Mouse (Mus musculus): ENCODE results near the gene Frs2.
"Not testable (repeated sequence)": the region's sequence is repeated elsewhere in the genome, so short reads cannot be mapped to it uniquely, and the experiment has no call there.

Gene Frs2

GRCm38 (mm10) chr10:117045175-117046056 is 102.9 kb downstream of the Frs2 start, which contains the start of gene Lrrc10:
TSS of gene Lrrc10 (plus strand) at chr10:117045341.
- peak; percentile 41 to 46 for DNase-seq (ENCODE audit: low spot score in 2 of 2)

- DNase-seq (ENCODE audit: low spot score in 2 of 2): peak; percentile 67 to 69
These were observed 104.7 kb downstream of the Frs2 start for GRCm38 (mm10) chr10:117043497-117044166.

- DNase-seq (ENCODE audit: low spot score in 2 of 2): peak; percentile 69 to 71
These were observed 106.0 kb downstream of the Frs2 start for GRCm38 (mm10) chr10:117042295-117042694.

- no peak for DNase-seq (ENCODE audit: low spot score in 2 of 2)
These were observed 108.0 kb downstream of the Frs2 start for GRCm38 (mm10) chr10:117040355-117040754.

DNA sequence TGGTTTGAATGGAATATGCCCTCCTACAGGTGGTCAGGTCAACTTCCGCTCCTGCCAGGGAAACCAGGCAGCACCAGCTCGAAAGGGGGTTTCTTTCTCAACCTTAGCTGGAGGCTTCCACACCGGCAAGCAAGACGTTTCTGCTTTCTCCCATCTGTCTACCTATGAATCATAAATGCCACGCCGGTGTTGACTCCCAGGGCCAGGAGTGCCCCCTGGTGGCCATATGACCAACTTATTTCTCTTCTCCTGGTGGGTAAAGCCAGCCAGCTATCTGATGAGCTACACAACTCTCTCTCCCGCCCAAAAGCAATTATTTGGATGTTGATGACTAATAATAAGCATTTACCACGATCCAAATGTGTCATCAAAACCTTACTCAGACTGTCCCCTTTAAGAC is 114.5 kb downstream of the Frs2 start:
- peak; percentile 41 to 72 for DNase-seq (ENCODE audit: low spot score in 2 of 2)

DNA sequence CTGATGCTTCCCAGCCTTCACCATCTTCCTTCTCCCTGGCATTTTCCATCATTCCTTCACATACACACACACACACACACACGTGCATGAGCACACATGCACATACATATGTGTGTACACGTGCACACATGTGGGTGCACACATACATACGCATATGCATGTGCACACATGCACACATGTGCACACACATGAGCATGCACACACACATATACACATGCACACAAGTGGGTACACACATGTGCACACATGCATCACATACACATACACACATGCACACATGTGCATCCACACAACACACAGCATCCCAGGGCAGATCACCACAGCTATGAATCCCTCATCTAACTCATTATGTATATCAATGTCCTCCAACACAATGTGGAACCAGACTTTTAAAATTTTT is 117.2 kb downstream of the Frs2 start:
- DNase-seq (ENCODE audit: low spot score in 2 of 2): no peak

GRCm38 (mm10) chr10:117026176-117026575 is 122.2 kb downstream of the Frs2 start:
- DNase-seq (ENCODE audit: low spot score in 2 of 2): no peak

DNA sequence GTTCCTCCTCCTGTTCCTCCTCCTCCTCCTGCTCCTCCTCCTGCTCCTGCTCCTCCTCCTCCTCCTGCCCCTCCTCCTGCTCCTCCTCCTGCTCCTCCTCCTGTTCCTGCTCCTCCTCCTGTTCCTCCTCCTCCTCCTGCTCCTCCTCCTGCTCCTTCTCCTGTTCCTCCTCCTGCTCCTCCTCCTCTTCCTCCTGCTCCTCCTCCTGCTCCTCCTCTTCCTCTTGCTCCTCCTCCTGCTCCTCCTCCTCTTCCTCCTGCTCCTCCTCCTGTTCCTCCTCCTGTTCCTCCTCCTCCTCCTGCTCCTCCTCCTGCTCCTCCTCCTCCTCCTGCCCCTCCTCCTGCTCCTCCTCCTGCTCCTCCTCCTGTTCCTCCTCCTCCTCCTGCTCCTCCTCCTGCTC is 122.6 kb downstream of the Frs2 start:
- DNase-seq (ENCODE audit: low spot score in 2 of 2): not testable (repeated sequence)

DNA sequence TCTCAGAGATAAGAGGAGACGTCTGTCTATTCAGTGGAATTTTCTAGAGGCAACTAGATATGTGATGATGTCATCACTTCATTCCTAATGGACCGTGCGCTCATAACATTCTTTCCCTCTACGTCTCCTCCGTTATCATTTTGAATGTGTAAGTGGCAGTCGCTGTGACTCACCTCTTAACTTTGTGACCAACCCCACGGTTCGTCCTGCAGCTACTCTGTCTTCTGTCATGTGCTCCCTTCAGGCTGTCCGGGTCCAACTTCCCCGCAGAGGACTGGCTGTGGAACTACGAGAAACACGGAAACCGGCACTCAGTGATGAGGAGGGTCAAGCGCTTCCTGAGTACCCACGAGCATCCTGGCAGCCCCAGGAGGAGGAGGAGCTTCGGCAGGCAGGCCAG is 124.6 kb downstream of the Frs2 start:
- DNase-seq (ENCODE audit: low spot score in 2 of 2): no peak

GRCm38 (mm10) chr10:117021020-117021754 is 127.1 kb downstream of the Frs2 start:
- DNase-seq (ENCODE audit: low spot score in 2 of 2): no peak
